Mouse (Mus musculus) liver, embryonic 15.5 days (tissue): ENCODE results near the gene 1700020N01Rik. TPM values are rescaled to one million over a fixed set of nuclear protein-coding genes. Genes with fewer than 3 reads are reported as not detected.

ENCODE experiments used
- ATAC-seq: fragments of 200-750 bp; cut with Nextera tagmentation; 2 replicates; pipeline ENCODE4 v1.8.0; 2017; ENCODE audit warnings: moderate number of reproducible peaks, mild to moderate bottlenecking, moderate library complexity; ENCODE audit not compliant: insufficient read depth
- H3K27ac ChIP-seq: fragments of 300-500 bp; sonication (generic); replicated peaks from 2 replicates; pipeline ENCODE4 v1.5.1; 2015; ENCODE audit warnings: mild to moderate bottlenecking, inconsistent platforms
- H3K27me3 ChIP-seq: fragments of 300-500 bp; sonication (generic); 2 replicates; pipeline ENCODE4 v1.6.1; 2015; ENCODE audit warnings: mild to moderate bottlenecking, inconsistent platforms
- H3K36me3 ChIP-seq: fragments of 300-500 bp; sonication (generic); replicated peaks from 2 replicates; pipeline ENCODE4 v1.6.1; 2015; ENCODE audit warnings: moderate library complexity, mild to moderate bottlenecking, inconsistent platforms
- H3K4me1 ChIP-seq: fragments of 300-500 bp; sonication (generic); replicated peaks from 2 replicates; pipeline ENCODE4 v1.6.1; 2015; ENCODE audit warnings: inconsistent platforms
- H3K4me2 ChIP-seq: fragments of 300-500 bp; sonication (generic); 2 replicates; pipeline ENCODE4 v1.6.1; 2015; ENCODE audit warnings: moderate library complexity, mild to moderate bottlenecking, inconsistent platforms
- H3K4me3 ChIP-seq: fragments of 300-500 bp; sonication (generic); replicated peaks from 2 replicates; pipeline ENCODE4 v1.5.1; 2015; ENCODE audit warnings: mild to moderate bottlenecking, inconsistent platforms
- H3K9ac ChIP-seq: fragments of 300-500 bp; sonication (generic); 2 replicates; pipeline ENCODE4 v1.6.1; 2015; ENCODE audit warnings: moderate library complexity, mild to moderate bottlenecking, inconsistent platforms
- H3K9me3 ChIP-seq: fragments of 300-500 bp; sonication (generic); replicated peaks from 2 replicates; pipeline ENCODE4 v1.6.1; 2016; ENCODE audit warnings: inconsistent platforms
- WGBS: fragments of 180-500 bp; shearing (Covaris S2); methylation state at CpG from one replicate; pipeline ENCODE4 v1.1.7; 2015; ENCODE audit warnings: mixed read lengths; ENCODE audit not compliant: insufficient replicate concordance; 5-methylcytosine and 5-hydroxymethylcytosine counted together
- polyA plus RNA-seq: library from polyadenylated mRNA; unstranded; fragments of >200 nt; fragmentation: Nextera tagmentation; extraction: Ambion mirVana; gene quantifications from 2 replicates; pipeline ENCODE4 v1.2.1, GENCODE M21; 2015

The 1700020N01Rik gene
- not detected in 2 replicates for polyA plus RNA-seq

- H3K27ac ChIP-seq: no peak within 1 kb of the TSS
- H3K36me3 ChIP-seq: no peaks in the 10 kb centered on the region
- H3K27me3 ChIP-seq: no peaks in the 10 kb centered on the region
- H3K4me2 ChIP-seq: no peak within 1 kb of the TSS
- no peak within 1 kb of the TSS for H3K9ac ChIP-seq
- ATAC-seq: no peak
- WGBS: 78% methylated on average over 22 of the region's 22 CpGs
- no peaks in the 10 kb centered on the region for H3K4me1 ChIP-seq
- no peaks in the 10 kb centered on the region for H3K9me3 ChIP-seq
- H3K4me3 ChIP-seq: no peak within 1 kb of the TSS
Observed at GRCm38 (mm10) chr10:21592896-21593380, at the start of gene 1700020N01Rik. 1700020N01Rik (plus strand) TSS chr10:21593145.

- Histone ChIP-seq H3K27ac (no peak overlapping the region), H3K9ac (no peak overlapping the region), H3K4me1 (no peaks in the 10 kb centered on the region), H3K27me3 (no peaks in the 10 kb centered on the region), H3K36me3 (no peaks in the 10 kb centered on the region), H3K4me3 (no peak overlapping the region), H3K9me3 (no peaks in the 10 kb centered on the region), H3K4me2 (no peak overlapping the region)
- ATAC-seq: no peak
- WGBS: 41% methylated on average over 3 of the region's 3 CpGs
Observed at GRCm38 (mm10) chr10:21543576-21544278, 49.2 kb upstream of the 1700020N01Rik start.

DNA sequence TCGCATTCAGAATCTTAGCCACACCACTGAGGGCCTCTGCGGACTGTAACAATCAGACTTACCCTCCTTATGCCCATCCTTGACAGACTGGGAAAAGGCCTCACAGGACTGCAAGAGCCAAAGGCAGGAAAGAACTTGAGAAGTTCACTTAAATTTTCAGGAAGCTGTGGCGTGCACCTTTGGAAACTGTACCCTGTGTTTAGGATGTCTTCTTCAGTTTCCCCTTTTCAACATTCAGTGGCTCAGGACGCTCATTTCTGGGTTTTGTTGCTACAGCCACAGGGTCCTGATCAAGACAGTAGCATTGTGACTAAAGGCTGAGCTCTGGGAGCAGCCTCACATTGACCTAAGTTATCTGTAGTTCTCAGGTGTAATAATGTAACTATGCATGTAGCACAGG lies 48.2 kb upstream of the 1700020N01Rik start:
- Histone ChIP-seq H3K27me3 (no peaks in the 10 kb centered on the region), H3K4me1 (no peaks in the 10 kb centered on the region), H3K4me3 (no peak overlapping the region), H3K36me3 (no peaks in the 10 kb centered on the region), H3K4me2 (no peak overlapping the region), H3K9me3 (no peaks in the 10 kb centered on the region), H3K9ac (no peak overlapping the region), H3K27ac (no peak overlapping the region)
- ATAC-seq: no peak
- 46% methylated on average over 4 of the region's 4 CpGs for WGBS

DNA sequence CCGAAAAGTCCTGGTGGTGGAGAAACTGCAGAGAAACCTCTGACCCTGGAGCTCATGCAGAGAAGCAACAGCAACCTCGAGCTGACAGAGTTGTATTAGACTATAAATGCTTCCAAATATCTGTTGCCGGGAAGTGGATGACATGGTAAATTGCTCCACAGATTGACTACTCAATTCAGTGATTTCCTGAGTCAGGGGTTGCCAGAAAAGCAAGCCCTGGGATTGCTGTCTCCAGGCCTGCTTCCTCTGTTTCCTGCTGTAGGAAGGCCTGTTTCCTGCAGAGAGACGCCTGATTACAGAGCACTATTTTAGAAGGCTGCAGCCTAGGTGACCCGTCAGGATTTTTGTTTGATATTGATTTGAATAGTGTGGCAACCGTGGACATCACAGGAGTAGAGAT lies 47.5 kb upstream of the 1700020N01Rik start:
- WGBS: 18% methylated on average over 6 of the region's 6 CpGs
- Histone ChIP-seq H3K4me3 (no peak overlapping the region), H3K36me3 (no peaks in the 10 kb centered on the region), H3K9me3 (no peaks in the 10 kb centered on the region), H3K9ac (no peak overlapping the region), H3K27ac (no peak overlapping the region), H3K4me2 (no peak overlapping the region), H3K27me3 (no peaks in the 10 kb centered on the region), H3K4me1 (no peaks in the 10 kb centered on the region)
- ATAC-seq: peak; percentile 47; the same call in 1 of the 2 replicates

DNA sequence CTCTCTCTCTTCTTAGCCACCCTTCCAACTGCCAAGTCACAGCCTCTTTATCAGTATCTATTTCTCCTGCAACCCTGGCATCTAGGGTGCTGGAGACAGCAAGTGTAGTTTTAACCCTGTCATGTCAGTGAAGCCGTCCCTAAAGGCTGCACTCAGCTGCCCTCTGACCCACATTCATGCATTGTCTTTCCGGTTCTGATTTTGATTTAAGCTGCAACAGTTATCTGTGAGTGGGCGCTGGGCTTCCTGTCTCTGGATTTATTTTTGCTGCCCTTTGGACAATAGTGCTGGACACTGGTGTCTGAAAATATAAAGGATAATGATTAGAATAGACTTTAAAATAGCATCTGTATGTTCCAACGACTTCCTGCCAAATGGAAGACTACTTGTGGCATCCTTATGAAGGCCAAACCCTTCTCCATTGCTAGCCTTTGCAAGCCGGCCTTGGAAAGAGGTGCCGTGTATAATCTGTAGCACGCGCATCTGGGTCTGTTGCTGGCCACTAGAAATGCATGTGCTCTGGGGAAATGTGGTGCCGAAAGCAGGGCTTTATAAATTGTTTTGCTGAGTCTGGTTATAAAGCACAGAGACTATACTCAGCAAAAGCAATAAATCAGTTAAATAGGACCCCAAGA lies 44.0 kb upstream of the 1700020N01Rik start:
- Histone ChIP-seq H3K4me1 (no peaks in the 10 kb centered on the region), H3K4me2 (no peak overlapping the region), H3K27ac (no peak overlapping the region), H3K4me3 (no peak overlapping the region), H3K27me3 (no peaks in the 10 kb centered on the region), H3K9ac (no peak overlapping the region), H3K36me3 (no peaks in the 10 kb centered on the region), H3K9me3 (no peaks in the 10 kb centered on the region)
- 64% methylated on average over 9 of the region's 9 CpGs for WGBS
- ATAC-seq: no peak

DNA sequence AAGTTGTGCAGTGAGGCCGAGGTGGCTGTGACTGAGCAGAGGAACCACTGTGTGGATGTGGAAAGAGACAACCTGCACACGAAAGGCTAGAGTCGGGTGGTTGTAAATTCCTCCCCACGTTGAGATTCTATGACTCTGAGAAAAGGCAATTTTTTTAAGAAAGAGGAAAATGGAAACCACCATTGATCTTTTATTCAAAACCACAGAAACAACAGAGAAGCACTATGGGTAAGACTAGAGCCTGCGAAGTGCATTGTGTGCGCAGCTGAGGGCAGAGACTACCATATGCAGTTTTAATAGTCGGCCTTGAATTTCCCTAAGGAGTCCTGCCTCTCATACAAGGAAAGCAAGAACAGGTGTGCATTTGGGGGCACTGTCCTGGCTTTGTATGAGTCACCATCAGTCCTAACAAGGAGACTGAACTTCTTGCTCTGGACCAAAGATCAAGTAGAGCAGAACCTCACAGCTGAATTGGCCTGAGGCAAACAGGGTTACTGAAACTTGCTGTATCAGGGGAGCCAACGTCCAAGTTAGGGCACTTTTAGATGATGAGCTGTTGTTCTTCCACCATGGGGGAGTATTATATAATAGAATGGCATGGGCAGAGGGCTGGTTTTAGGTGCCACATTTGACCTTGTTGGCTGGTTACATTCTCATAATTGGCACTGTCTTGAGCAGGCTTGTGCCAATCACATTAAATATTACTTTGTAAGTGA lies 39.8 kb upstream of the 1700020N01Rik start:
- no peaks in the 10 kb centered on the region for H3K36me3 ChIP-seq
- WGBS: 66% methylated on average over 8 of the region's 8 CpGs
- ATAC-seq: no peak
- no peaks in the 10 kb centered on the region for H3K27me3 ChIP-seq
- no peaks in the 10 kb centered on the region for H3K9me3 ChIP-seq
- H3K4me1 ChIP-seq: no peaks in the 10 kb centered on the region
- no peak overlapping the region for H3K9ac ChIP-seq
- H3K4me3 ChIP-seq: no peak overlapping the region
- no peak overlapping the region for H3K4me2 ChIP-seq
- H3K27ac ChIP-seq: no peak overlapping the region

GRCm38 (mm10) chr10:21553683-21554035 lies 39.3 kb upstream of the 1700020N01Rik start:
- no peaks in the 10 kb centered on the region for H3K27me3 ChIP-seq
- WGBS: 67% methylated on average over 4 of the region's 4 CpGs
- no peak for ATAC-seq

DNA sequence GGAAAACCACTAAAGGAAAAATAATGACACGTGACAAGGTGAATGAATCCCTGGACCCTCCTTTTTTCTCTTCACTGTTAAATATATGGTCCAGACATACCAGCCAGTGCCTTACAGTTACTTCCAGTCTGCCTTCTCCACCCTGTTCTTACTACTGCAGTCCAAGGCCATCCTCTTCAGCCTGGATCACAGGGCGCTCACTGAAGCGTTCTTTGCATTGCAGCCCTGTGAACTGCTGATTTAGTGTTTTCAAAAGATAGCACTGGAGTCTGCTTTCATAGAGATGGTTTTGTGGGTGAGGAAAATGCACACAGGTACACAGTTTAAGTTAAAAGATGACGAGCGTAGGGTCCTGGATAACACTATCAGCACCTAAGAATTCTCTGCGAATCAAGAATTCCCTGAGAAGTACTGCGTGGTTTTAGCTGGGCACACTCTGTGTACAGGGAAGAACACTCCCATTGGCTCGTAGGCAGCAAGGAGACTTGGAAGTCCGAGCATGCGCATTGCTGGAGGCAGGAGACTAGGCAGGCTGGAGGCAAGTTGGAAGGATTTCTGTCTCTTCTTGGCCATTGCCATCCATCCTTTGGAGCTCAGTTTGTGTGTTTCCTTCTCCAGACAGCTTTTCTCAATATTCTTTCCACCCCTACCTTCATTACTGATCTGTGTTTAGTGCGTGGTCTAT lies 37.9 kb upstream of the 1700020N01Rik start:
- no peak overlapping the region for H3K4me2 ChIP-seq
- H3K9ac ChIP-seq: no peak overlapping the region
- H3K4me3 ChIP-seq: no peak overlapping the region
- H3K27ac ChIP-seq: no peak overlapping the region
- ATAC-seq: no peak
- 63% methylated on average over 11 of the region's 11 CpGs for WGBS
- H3K9me3 ChIP-seq: no peaks in the 10 kb centered on the region
- no peaks in the 10 kb centered on the region for H3K27me3 ChIP-seq
- no peaks in the 10 kb centered on the region for H3K4me1 ChIP-seq
- H3K36me3 ChIP-seq: no peaks in the 10 kb centered on the region

More at GRCm38 (mm10) chr10:21553683-21554035, 39.3 kb upstream of the 1700020N01Rik start:
- Histone ChIP-seq H3K4me1 (no peaks in the 10 kb centered on the region), H3K4me3 (no peak overlapping the region), H3K9ac (no peak overlapping the region), H3K27ac (no peak overlapping the region), H3K4me2 (no peak overlapping the region), H3K9me3 (no peaks in the 10 kb centered on the region), H3K36me3 (no peaks in the 10 kb centered on the region)

DNA sequence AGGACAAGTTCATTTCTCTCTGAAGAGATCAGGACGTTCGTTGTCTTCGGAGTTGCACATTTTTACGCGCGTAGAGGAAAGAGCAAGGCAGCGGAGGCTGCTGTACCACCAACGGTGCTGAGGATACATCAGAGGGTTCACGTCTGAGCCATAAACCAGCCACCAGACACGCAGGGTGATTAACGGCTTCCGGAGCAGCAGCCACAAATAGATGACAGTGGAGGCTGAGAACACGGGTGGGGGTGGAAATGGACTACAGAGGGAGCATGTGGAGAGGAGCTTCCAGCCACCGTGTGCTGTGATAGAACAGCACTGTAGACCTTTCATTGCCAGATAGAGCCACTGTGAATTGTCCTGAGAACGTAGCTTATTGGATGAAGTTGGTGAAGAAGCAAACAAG lies 33.2 kb upstream of the 1700020N01Rik start:
- 46% methylated on average over 15 of the region's 15 CpGs for WGBS
- H3K4me2 ChIP-seq: no peak overlapping the region
- no peaks in the 10 kb centered on the region for H3K36me3 ChIP-seq
- H3K27me3 ChIP-seq: no peaks in the 10 kb centered on the region
- ATAC-seq: no peak
- H3K27ac ChIP-seq: no peak overlapping the region
- no peak overlapping the region for H3K9ac ChIP-seq
- no peak overlapping the region for H3K4me3 ChIP-seq
- no peaks in the 10 kb centered on the region for H3K9me3 ChIP-seq
- H3K4me1 ChIP-seq: no peaks in the 10 kb centered on the region

GRCm38 (mm10) chr10:21561181-21561580 lies 31.8 kb upstream of the 1700020N01Rik start:
- WGBS: 32% methylated on average over 1 of the region's 1 CpGs
- ATAC-seq: no peak
- Histone ChIP-seq H3K4me1 (no peaks in the 10 kb centered on the region), H3K9me3 (no peaks in the 10 kb centered on the region), H3K9ac (no peak overlapping the region), H3K4me2 (no peak overlapping the region), H3K27me3 (no peaks in the 10 kb centered on the region), H3K36me3 (no peaks in the 10 kb centered on the region), H3K4me3 (no peak overlapping the region), H3K27ac (no peak overlapping the region)

DNA sequence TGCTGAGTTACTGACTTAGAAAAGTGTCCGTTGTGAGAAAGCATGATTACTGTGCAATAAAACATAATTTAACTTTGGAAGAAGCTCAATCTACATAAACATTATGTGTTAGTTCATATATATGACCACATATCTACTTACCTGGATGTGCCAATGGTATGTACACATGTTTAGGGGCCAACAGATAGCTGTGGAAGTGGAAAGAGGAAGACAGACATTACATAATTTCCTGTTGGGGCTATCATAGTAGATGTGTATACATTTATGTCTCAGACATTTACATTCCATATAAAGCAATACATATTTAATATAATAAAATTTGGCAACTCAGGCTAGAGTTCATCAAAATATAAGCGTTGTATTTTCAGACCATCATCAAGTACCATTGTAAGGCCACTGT lies 29.5 kb upstream of the 1700020N01Rik start:
- WGBS: 62% methylated on average over 2 of the region's 2 CpGs
- no peak overlapping the region for H3K4me2 ChIP-seq
- ATAC-seq: no peak
- H3K4me1 ChIP-seq: no peaks in the 10 kb centered on the region
- no peaks in the 10 kb centered on the region for H3K36me3 ChIP-seq
- H3K27me3 ChIP-seq: no peaks in the 10 kb centered on the region
- no peak overlapping the region for H3K27ac ChIP-seq
- H3K4me3 ChIP-seq: no peak overlapping the region
- no peak overlapping the region for H3K9ac ChIP-seq
- H3K9me3 ChIP-seq: no peaks in the 10 kb centered on the region
